Mouse (Mus musculus): ENCODE results near the gene Olfr676. TPM values are rescaled to one million over a fixed set of nuclear protein-coding genes. Genes with fewer than 3 reads are reported as not detected.
"Not testable (repeated sequence)": the region's sequence is repeated elsewhere in the genome, so short reads cannot be mapped to it uniquely, and the experiment has no call there.

Gene Olfr676
- not detected in 3 replicates for total RNA-seq (2017)

- ATAC-seq (replicated peaks; ENCODE audit: insufficient number of reproducible peaks, low FRiP score, low TSS enrichment, poor library complexity, severe bottlenecking): no peak
Observed at GRCm38 (mm10) chr7:105032398-105032797, at the start of gene Olfr676. Olfr676 (plus strand) TSS chr7:105032698.

GRCm38 (mm10) chr7:105001929-105002328, 30.6 kb upstream of the Olfr676 start, which contains the start of gene Olfr672:
Olfr672 (minus strand) TSS chr7:105002029.
- no peak for ATAC-seq (replicated peaks; ENCODE audit: insufficient number of reproducible peaks, low FRiP score, low TSS enrichment, poor library complexity, severe bottlenecking)

DNA sequence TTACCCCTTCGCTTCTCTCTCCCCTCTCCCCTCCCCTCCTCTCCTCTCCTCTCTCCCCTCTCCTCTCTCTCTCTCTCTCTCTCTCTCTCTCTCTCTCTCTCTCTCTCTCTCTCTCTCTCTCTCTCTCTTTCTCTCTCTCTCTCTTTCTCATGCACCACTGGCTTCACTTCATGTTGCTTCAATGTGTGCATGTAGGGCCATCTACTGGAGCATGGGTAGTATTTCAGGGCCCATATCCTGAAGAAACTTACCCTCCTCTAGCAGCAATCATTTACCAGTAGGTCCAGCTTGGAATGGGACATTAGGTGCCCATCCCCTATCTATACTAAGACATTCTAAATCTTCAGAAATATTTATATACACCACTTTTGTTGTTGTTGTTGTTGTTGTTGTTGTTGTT, 10.0 kb upstream of the Olfr676 start:
- ATAC-seq (replicated peaks; ENCODE audit: insufficient number of reproducible peaks, low FRiP score, low TSS enrichment, poor library complexity, severe bottlenecking): no peak

- no peak for ATAC-seq (replicated peaks; ENCODE audit: insufficient number of reproducible peaks, low FRiP score, low TSS enrichment, poor library complexity, severe bottlenecking)
Observed at GRCm38 (mm10) chr7:105028360-105028759, 4.1 kb upstream of the Olfr676 start, which contains the start of gene Olfr675. Olfr675 (minus strand) TSS chr7:105028460.

DNA sequence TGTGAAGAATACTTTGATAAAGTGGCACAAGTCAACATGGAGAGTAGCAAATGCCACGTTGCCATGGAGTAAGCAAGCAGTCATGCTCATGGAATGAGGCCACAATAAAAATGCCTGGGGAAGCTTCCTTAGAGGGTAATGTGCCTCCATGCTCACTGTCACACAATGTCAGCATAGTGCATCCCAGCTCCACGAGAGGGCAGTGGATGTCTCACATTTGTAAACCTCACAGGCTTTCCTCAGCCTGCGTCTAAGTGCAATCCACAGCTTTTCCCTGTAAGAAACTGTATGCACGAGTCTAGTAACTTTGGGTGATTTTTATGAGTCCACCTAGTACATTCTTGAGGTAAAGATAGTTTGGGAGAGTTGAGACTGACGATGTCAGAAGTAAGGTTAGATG, 1.3 kb downstream of the Olfr676 start:
- ATAC-seq (replicated peaks; ENCODE audit: insufficient number of reproducible peaks, low FRiP score, low TSS enrichment, poor library complexity, severe bottlenecking): not testable (repeated sequence)

GRCm38 (mm10) chr7:105058951-105059350, 26.5 kb downstream of the Olfr676 start:
- no peak for ATAC-seq (replicated peaks; ENCODE audit: insufficient number of reproducible peaks, low FRiP score, low TSS enrichment, poor library complexity, severe bottlenecking)

DNA sequence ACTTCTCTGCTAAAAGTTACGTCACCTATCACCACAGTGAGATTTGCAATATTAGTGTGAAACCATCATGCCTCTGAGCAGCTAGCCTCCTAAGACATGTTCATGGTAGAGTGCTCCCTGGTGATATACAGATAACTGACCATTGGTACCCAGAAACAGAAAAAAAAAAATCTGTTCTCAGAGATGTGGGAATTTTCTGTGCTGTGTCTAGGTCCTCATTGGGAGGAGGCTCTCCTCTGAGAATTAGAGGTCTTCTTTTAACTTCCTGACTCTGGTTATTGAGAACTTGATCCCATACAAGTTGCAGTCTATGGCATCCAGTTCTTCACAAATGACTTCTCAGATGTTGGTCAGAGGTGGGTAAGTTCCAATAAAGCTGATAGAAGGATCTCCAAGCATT, 31.7 kb downstream of the Olfr676 start, which contains the start of gene Olfr678:
TSS of gene Olfr678 (plus strand) at position 301 of the 400 bp plus-strand sequence.
- ATAC-seq (replicated peaks; ENCODE audit: insufficient number of reproducible peaks, low FRiP score, low TSS enrichment, poor library complexity, severe bottlenecking): no peak

DNA sequence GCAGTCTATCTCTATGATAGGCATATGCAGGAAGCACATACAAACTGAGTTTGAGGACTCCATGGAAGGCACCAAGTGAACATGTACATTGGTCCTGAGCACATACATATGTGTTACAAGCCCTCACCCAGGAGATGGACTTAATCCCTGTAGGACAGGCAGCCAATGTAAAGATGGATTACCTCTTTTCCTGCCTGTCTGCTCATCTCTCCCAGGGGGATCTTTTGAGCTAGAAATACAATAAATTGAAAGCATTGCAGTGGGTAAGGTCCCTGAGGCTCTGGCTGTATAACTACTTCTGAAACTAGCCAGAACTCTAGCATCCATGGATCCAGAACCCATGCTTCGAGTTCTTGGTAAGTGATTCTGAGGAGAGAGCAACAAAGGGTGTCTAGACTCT, 48.4 kb downstream of the Olfr676 start, which contains the start of gene Olfr679:
TSS of gene Olfr679 (plus strand) at position 301 of the 400 bp plus-strand sequence.
- no peak for ATAC-seq (replicated peaks; ENCODE audit: insufficient number of reproducible peaks, low FRiP score, low TSS enrichment, poor library complexity, severe bottlenecking)

Other genes with a start within 250 kb of the Olfr676 start
- not detected in 3 replicates for gene Usp17lb, start 190.1 kb upstream of the Olfr676 start, total RNA-seq (2017)
- gene Usp17la, start 175.7 kb upstream of the Olfr676 start, total RNA-seq (2017): not detected in 3 replicates
- not detected in 3 replicates for gene Olfr665, start 154.7 kb upstream of the Olfr676 start, total RNA-seq (2017)
- not detected in 3 replicates for gene Olfr666, start 136.7 kb upstream of the Olfr676 start, total RNA-seq (2017)
- not detected in 3 replicates for gene Olfr667, start 111.2 kb upstream of the Olfr676 start, total RNA-seq (2017)
- not detected in 3 replicates for gene Olfr668, start 104.6 kb upstream of the Olfr676 start, total RNA-seq (2017)
- not detected in 3 replicates for gene Olfr669, start 98.5 kb upstream of the Olfr676 start, total RNA-seq (2017)
- gene Olfr670, start 70.1 kb upstream of the Olfr676 start, total RNA-seq (2017): not detected in 3 replicates
- not detected in 3 replicates for gene Olfr671, start 53.6 kb upstream of the Olfr676 start, total RNA-seq (2017)
- not detected in 3 replicates for gene Olfr672, start 30.7 kb upstream of the Olfr676 start, total RNA-seq (2017)
- gene Olfr675, start 4.2 kb upstream of the Olfr676 start, total RNA-seq (2017): not detected in 3 replicates
- not detected in 3 replicates for gene Olfr677, start 18.7 kb downstream of the Olfr676 start, total RNA-seq (2017)
- gene Olfr678, start 31.8 kb downstream of the Olfr676 start, total RNA-seq (2017): not detected in 3 replicates
- gene Olfr679, start 48.5 kb downstream of the Olfr676 start, total RNA-seq (2017): not detected in 3 replicates
- not detected in 3 replicates for gene Olfr680-ps1, start 60.1 kb downstream of the Olfr676 start, total RNA-seq (2017)
- not detected in 3 replicates for gene Olfr681, start 84.1 kb downstream of the Olfr676 start, total RNA-seq (2017)
- not detected in 3 replicates for gene Olfr683, start 114.3 kb downstream of the Olfr676 start, total RNA-seq (2017)
- gene Olfr684, start 131.0 kb downstream of the Olfr676 start, total RNA-seq (2017): not detected in 3 replicates
- not detected in 3 replicates for gene Olfr685, start 153.3 kb downstream of the Olfr676 start, total RNA-seq (2017)
- not detected in 3 replicates for gene Olfr686, start 174.8 kb downstream of the Olfr676 start, total RNA-seq (2017)